Mouse (Mus musculus) hindbrain, embryonic 12.5 days (tissue): ENCODE data around the gene Uhrf1. TPM values are rescaled to one million over a fixed set of nuclear protein-coding genes. Genes with fewer than 3 reads are reported as not detected.

Experiments
- ATAC-seq: fragments of 200-750 bp; cut with Nextera tagmentation; 2 replicates; pipeline ENCODE4 v1.8.0; 2017; ENCODE audit warnings: moderate TSS enrichment; ENCODE audit not compliant: low FRiP score
- H3K27ac ChIP-seq: fragments of 300-500 bp; sonication (generic); 2 replicates; pipeline ENCODE4 v1.5.1; 2016; ENCODE audit warnings: mild to moderate bottlenecking
- H3K27me3 ChIP-seq: fragments of 300-500 bp; sonication (generic); 2 replicates; pipeline ENCODE4 v1.6.1; 2016; ENCODE audit warnings: mild to moderate bottlenecking
- H3K36me3 ChIP-seq: fragments of 300-500 bp; sonication (generic); 2 replicates; pipeline ENCODE4 v1.6.1; 2016; ENCODE audit warnings: mild to moderate bottlenecking
- H3K4me1 ChIP-seq: fragments of 300-500 bp; sonication (generic); 2 replicates; pipeline ENCODE4 v1.6.1; 2016
- H3K4me2 ChIP-seq: fragments of 300-500 bp; sonication (generic); replicated peaks from 2 replicates; pipeline ENCODE4 v1.6.1; 2016; ENCODE audit warnings: mild to moderate bottlenecking
- H3K4me3 ChIP-seq: fragments of 300-500 bp; sonication (generic); 2 replicates; pipeline ENCODE4 v1.5.1; 2016; ENCODE audit warnings: mild to moderate bottlenecking
- H3K9ac ChIP-seq: fragments of 300-500 bp; sonication (generic); 2 replicates; pipeline ENCODE4 v1.6.1; 2016; ENCODE audit warnings: mild to moderate bottlenecking, moderate library complexity
- H3K9me3 ChIP-seq: fragments of 300-500 bp; sonication (generic); replicated peaks from 2 replicates; pipeline ENCODE4 v1.6.1; 2016; ENCODE audit warnings: mild to moderate bottlenecking
- WGBS: fragments of 180-500 bp; shearing (Covaris S2); methylation state at CpG from one replicate; pipeline ENCODE4 v1.1.7; 2016; 5-methylcytosine and 5-hydroxymethylcytosine counted together
- polyA plus RNA-seq: library from polyadenylated mRNA; unstranded; fragments of >200 nt; fragmentation: Nextera tagmentation; extraction: Ambion mirVana; gene quantifications from 2 replicates; pipeline ENCODE4 v1.2.1, GENCODE M21; 2016

Gene Uhrf1
- polyA plus RNA-seq, 1 experiment from 2014 or later, result 99.9 TPM

GRCm38 (mm10) chr17:56365791-56366673 is 62.9 kb downstream of the Uhrf1 start:
- no peak overlapping the region for H3K9ac ChIP-seq
- peaks cover 39% of the 10 kb centered on the region for H3K4me1 ChIP-seq
- ATAC-seq, result peak; percentile 53
- no peak overlapping the region for H3K4me3 ChIP-seq
- no peaks in the 10 kb centered on the region for H3K9me3 ChIP-seq
- H3K4me2 ChIP-seq, result no peak overlapping the region
- no peaks in the 10 kb centered on the region for H3K27me3 ChIP-seq
- H3K27ac ChIP-seq, result peak overlapping the region; percentile 74
- peaks cover 53% of the 10 kb centered on the region for H3K36me3 ChIP-seq
- 54% methylated on average over 7 of the region's 7 CpGs for WGBS

- Histone ChIP-seq H3K9ac (no peak overlapping the region), H3K4me3 (no peak overlapping the region), H3K36me3 (peaks cover 63% of the 10 kb centered on the region), H3K9me3 (no peaks in the 10 kb centered on the region), H3K4me1 (peaks cover 43% of the 10 kb centered on the region), H3K27ac (peak overlapping the region; percentile 13; the same call in 1 of the 2 replicates), H3K4me2 (no peak overlapping the region), H3K27me3 (no peaks in the 10 kb centered on the region)
- WGBS, result 80% methylated on average over 6 of the region's 6 CpGs
- no peak for ATAC-seq
Measured at GRCm38 (mm10) chr17:56368291-56368790, 65.2 kb downstream of the Uhrf1 start.

- H3K9ac ChIP-seq, result no peak overlapping the region
- no peak overlapping the region for H3K4me2 ChIP-seq
- WGBS, result 91% methylated on average over 3 of the region's 3 CpGs
- no peak overlapping the region for H3K4me3 ChIP-seq
- H3K27me3 ChIP-seq, result no peaks in the 10 kb centered on the region
- H3K4me1 ChIP-seq, result peaks cover 50% of the 10 kb centered on the region
- no peak for ATAC-seq
- peaks cover 65% of the 10 kb centered on the region for H3K36me3 ChIP-seq
- H3K27ac ChIP-seq, result no peak overlapping the region
- H3K9me3 ChIP-seq, result no peaks in the 10 kb centered on the region
Measured at GRCm38 (mm10) chr17:56370090-56370489, 67.0 kb downstream of the Uhrf1 start.

GRCm38 (mm10) chr17:56371029-56371660 is 68.0 kb downstream of the Uhrf1 start:
- ATAC-seq, result no peak
- peaks cover 71% of the 10 kb centered on the region for H3K36me3 ChIP-seq
- H3K4me3 ChIP-seq, result no peak overlapping the region
- H3K9me3 ChIP-seq, result no peaks in the 10 kb centered on the region
- peaks cover 41% of the 10 kb centered on the region for H3K4me1 ChIP-seq
- H3K27ac ChIP-seq, result no peak overlapping the region
- H3K9ac ChIP-seq, result peak overlapping the region; percentile 14; the same call in 1 of the 2 replicates
- H3K4me2 ChIP-seq, result no peak overlapping the region
- WGBS, result 85% methylated on average over 15 of the region's 15 CpGs
- no peaks in the 10 kb centered on the region for H3K27me3 ChIP-seq

- Histone ChIP-seq H3K36me3 (peaks cover 80% of the 10 kb centered on the region), H3K4me2 (no peak overlapping the region), H3K9ac (no peak overlapping the region), H3K4me3 (no peak overlapping the region), H3K27me3 (no peaks in the 10 kb centered on the region), H3K4me1 (peaks cover 34% of the 10 kb centered on the region), H3K27ac (no peak overlapping the region), H3K9me3 (no peaks in the 10 kb centered on the region)
- no peak for ATAC-seq
- WGBS, result 74% methylated on average over 4 of the region's 4 CpGs
Measured at GRCm38 (mm10) chr17:56372109-56372508, 69.0 kb downstream of the Uhrf1 start.

Other genes with a start within 250 kb of the Uhrf1 start
- 62.4 and 64.5 TPM in 2 replicates for gene Ubxn6, start 228.3 kb upstream of the Uhrf1 start, polyA plus RNA-seq
- gene Hdgfl2, start 223.7 kb upstream of the Uhrf1 start, polyA plus RNA-seq, result 167 and 177 TPM in 2 replicates
- 0.06 and 0.09 TPM in 2 replicates for gene Plin4, start 193.5 kb upstream of the Uhrf1 start, polyA plus RNA-seq
- gene Plin5, start 185.7 kb upstream of the Uhrf1 start, polyA plus RNA-seq, result 0.42 and 0.62 TPM in 2 replicates
- 0.25 and 0.27 TPM in 2 replicates for gene Lrg1, start 181.3 kb upstream of the Uhrf1 start, polyA plus RNA-seq
- 9.6 and 11.2 TPM in 2 replicates for gene Sema6b, start 163.0 kb upstream of the Uhrf1 start, polyA plus RNA-seq
- 8.4 and 8.9 TPM in 2 replicates for gene Tnfaip8l1, start 140.8 kb upstream of the Uhrf1 start, polyA plus RNA-seq
- 59.2 and 63.0 TPM in 2 replicates for gene Mydgf, start 119.4 kb upstream of the Uhrf1 start, polyA plus RNA-seq
- gene Dpp9, start 84.4 kb upstream of the Uhrf1 start, polyA plus RNA-seq, result 38.7 and 39.2 TPM in 2 replicates
- gene Fem1a, start 46.5 kb upstream of the Uhrf1 start, polyA plus RNA-seq, result 19.5 and 19.8 TPM in 2 replicates
- 2.3 and 2.5 TPM in 2 replicates for gene Ticam1, start 26.5 kb upstream of the Uhrf1 start, polyA plus RNA-seq
- gene Plin3, start 10.4 kb upstream of the Uhrf1 start, polyA plus RNA-seq, result 37.1 and 37.2 TPM in 2 replicates
- gene Arrdc5, start 3.0 kb upstream of the Uhrf1 start, polyA plus RNA-seq, result not detected in 2 replicates
- 75.3 and 86.9 TPM in 2 replicates for gene Kdm4b, start 22.7 kb downstream of the Uhrf1 start, polyA plus RNA-seq
- 316 and 326 TPM in 2 replicates for gene Ptprs, start 173.2 kb downstream of the Uhrf1 start, polyA plus RNA-seq
- gene Znrf4, start 209.1 kb downstream of the Uhrf1 start, polyA plus RNA-seq, result not detected in 2 replicates